Mouse (Mus musculus) erythroblast, embryonic 14.5 days (primary cell): ENCODE data around the gene Gm20509. TPM values are rescaled to one million over a fixed set of nuclear protein-coding genes. Genes with fewer than 3 reads are reported as not detected.

Experiments
- H3K27me3 ChIP-seq: 2 replicates; pipeline ENCODE4 v1.6.1; 2012; ENCODE audit warnings: inconsistent platforms; ENCODE audit not compliant: control insufficient read depth
- H3K36me3 ChIP-seq: 2 replicates; pipeline ENCODE4 v1.6.1; 2012; ENCODE audit warnings: mild to moderate bottlenecking, inconsistent platforms; ENCODE audit not compliant: control insufficient read depth
- H3K4me1 ChIP-seq: 2 replicates; pipeline ENCODE4 v1.6.1; 2012; ENCODE audit warnings: inconsistent platforms; ENCODE audit not compliant: control insufficient read depth
- H3K4me3 ChIP-seq: replicated peaks from 2 replicates; pipeline ENCODE3; 2012; ENCODE audit warnings: moderate library complexity, mild to moderate bottlenecking, inconsistent platforms
- H3K9me3 ChIP-seq: 2 replicates; pipeline ENCODE4 v1.6.1; 2012; ENCODE audit warnings: low read length, inconsistent platforms, mixed read lengths; ENCODE audit not compliant: control insufficient read depth
- GATA1 ChIP-seq: IDR thresholded peaks from 2 replicates; pipeline ENCODE4 v1.6.1; 2012; ENCODE audit warnings: low read length, inconsistent platforms, mixed read lengths
- TAL1 ChIP-seq: IDR thresholded peaks from 3 replicates; pipeline ENCODE4 v1.6.1; 2012; ENCODE audit warnings: low read length, inconsistent platforms, mixed read lengths
- polyA plus RNA-seq: library from polyadenylated mRNA; stranded (reverse); fragments of >175 nt; gene quantifications from 2 replicates; pipeline ENCODE4 v1.2.3, GENCODE M21; 2012

Gene Gm20509
- not detected in 2 replicates for polyA plus RNA-seq

DNA sequence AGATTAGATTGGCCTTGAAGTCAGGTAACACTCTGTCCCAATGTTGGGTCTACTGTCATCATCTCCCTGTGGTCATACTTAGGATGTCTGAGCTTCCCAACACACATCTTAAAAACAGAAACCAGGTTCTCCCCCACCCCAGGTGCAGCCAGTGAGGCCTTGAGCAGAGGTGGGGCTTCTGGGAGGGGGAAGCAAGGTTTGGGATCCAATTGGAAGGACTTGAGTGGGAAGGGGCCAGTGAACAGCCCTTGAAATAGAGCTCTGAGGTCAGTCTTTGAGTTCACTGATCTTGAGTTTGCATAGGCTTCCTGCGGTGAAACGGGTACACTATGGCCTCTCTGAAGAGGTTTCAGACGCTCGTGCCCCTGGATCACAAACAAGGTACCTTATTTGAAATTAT lies at the start of gene Gm20509:
TSS of gene Gm20509 (plus strand) at position 290 of the 400 bp plus-strand sequence.
- Histone ChIP-seq H3K4me3 (peak within 1 kb of the TSS; percentile 14), H3K36me3 (no peaks in the 10 kb centered on the region), H3K9me3 (no peaks in the 10 kb centered on the region), H3K4me1 (peaks cover 6% of the 10 kb centered on the region), H3K27me3 (peaks cover 45% of the 10 kb centered on the region)
- TF ChIP-seq TAL1, result no peak
- TF ChIP-seq GATA1, result no peak

DNA sequence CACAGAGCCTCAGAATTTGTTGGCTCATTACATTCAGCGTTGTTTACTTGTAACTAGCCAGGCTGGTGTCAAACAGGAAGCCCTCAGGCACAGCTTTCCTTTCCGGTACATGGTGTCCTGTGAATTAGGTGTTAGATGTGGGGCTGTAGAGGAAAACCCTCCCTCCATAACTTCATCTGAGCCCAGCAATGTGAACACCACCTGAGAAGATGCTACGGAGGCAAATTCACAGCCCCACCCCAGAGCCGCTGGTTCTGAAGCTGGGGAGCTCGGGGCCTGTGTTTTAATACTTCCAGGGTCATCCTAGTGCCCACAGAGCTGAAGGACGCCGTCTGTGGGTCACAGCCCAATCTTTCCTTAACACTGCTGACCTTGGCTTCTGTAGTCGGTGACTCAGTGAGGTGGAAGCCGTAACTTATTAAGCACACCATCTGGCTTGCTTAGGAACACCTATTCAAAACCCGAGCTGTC lies 46.8 kb upstream of the Gm20509 start:
- no peaks in the 10 kb centered on the region for H3K9me3 ChIP-seq
- TF ChIP-seq GATA1, result no peak
- TF ChIP-seq TAL1, result no peak
- no peaks in the 10 kb centered on the region for H3K4me1 ChIP-seq
- H3K27me3 ChIP-seq, result no peaks in the 10 kb centered on the region
- no peak overlapping the region for H3K4me3 ChIP-seq
- H3K36me3 ChIP-seq, result no peaks in the 10 kb centered on the region

DNA sequence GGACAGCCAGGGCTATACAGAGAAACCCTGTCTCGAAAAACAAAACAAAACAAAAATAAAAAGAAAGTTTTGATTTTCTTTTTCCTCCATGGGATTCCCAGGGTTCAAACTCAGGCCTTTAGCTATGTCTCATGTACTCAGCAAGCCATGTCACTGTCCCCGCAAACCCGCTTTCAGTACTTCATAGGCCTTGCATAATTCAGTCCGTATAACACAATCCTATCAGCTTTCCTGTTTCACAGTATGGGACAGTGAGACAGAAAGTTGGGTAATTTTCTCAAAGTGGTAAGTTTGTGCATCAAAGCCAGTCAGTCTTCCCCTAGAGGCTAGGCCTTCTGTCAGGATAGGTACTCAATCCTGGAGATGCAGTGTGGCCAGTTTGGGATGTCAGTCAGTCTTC lies 43.0 kb upstream of the Gm20509 start:
- no peaks in the 10 kb centered on the region for H3K4me1 ChIP-seq
- TF ChIP-seq GATA1, result no peak
- H3K36me3 ChIP-seq, result no peaks in the 10 kb centered on the region
- no peak overlapping the region for H3K4me3 ChIP-seq
- no peaks in the 10 kb centered on the region for H3K9me3 ChIP-seq
- H3K27me3 ChIP-seq, result no peaks in the 10 kb centered on the region

DNA sequence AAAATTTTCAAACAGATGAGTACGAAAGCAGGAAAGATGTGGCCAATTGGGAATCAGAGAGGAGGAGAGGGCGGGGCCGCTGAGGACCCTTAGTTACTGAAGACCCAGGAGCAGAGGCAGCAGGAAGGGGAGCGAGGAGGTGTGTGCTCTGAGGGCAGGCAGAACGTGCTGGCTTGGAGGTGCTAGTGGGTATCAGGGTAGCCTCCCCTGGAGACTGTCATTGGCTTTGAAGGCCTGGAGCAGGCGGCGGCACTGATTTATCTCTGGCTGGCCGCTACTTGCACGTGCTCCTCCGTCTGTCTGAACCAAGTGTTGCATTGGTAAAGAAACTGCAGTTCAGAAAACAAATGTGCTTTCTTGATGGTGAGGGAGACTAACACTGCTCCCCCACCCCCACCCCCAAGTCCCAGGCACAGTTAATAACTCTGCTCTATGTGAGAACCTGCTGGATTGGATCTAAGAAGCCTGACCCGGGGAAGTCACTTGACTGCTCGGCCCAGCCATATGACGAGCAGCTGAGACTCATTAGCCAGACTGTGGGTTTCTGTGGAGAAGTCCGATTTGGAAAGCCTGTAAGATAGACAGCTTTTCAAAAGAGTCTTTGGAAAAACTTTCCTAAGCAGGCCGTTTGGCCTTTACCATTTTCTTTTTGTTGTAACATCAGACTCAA lies 38.5 kb upstream of the Gm20509 start:
- Histone ChIP-seq H3K36me3 (no peaks in the 10 kb centered on the region), H3K9me3 (no peaks in the 10 kb centered on the region), H3K4me1 (no peaks in the 10 kb centered on the region), H3K27me3 (no peaks in the 10 kb centered on the region), H3K4me3 (no peak overlapping the region)
- TF ChIP-seq GATA1 (no peak), TAL1 (no peak)

DNA sequence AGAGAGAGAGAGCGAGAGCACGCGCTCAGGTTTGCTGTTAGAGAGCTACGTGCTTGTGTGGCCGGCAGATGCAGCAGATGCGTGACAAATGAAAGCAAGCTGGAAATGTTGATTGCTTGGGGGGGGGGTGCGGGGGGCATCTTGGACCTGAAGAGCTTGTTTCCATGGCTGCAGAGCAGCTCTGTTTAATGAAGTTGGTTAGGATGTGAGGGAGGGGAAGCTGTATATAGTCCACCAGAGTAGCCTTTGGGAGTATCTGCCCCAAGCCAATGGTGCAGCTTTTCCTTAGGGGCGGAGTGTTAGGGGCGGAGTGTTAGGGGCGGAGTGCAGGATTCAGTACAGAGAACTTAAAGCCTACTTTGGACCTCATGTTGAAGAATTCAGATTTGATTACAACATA lies 35.2 kb upstream of the Gm20509 start:
- Histone ChIP-seq H3K4me3 (no peak overlapping the region), H3K36me3 (no peaks in the 10 kb centered on the region), H3K27me3 (no peaks in the 10 kb centered on the region), H3K9me3 (no peaks in the 10 kb centered on the region), H3K4me1 (no peaks in the 10 kb centered on the region)
- TF ChIP-seq TAL1, result no peak
- TF ChIP-seq GATA1, result no peak

DNA sequence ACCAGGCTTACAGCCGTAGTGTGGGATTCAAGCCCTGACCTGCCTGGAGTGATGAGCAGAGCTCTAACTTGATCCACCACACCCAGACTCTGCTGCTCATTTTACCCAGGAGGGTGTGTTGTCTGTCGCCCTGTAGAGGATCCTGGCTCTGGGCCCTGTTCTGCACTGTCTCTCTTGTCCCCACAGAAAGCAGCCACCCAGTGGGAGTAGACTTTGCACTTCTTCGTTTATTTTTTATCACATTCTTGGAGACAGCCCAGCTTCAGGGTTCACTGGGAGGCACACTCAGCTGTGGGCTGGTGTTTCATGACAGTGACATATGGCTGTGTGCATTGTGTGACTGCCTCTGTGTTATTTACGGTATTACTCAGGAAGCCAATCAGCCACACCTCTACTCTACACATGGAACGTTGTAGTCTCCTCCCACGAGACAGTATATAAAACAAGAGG lies 34.0 kb upstream of the Gm20509 start:
- H3K9me3 ChIP-seq, result no peaks in the 10 kb centered on the region
- no peak overlapping the region for H3K4me3 ChIP-seq
- H3K36me3 ChIP-seq, result no peaks in the 10 kb centered on the region
- no peaks in the 10 kb centered on the region for H3K4me1 ChIP-seq
- TF ChIP-seq GATA1, result no peak
- TF ChIP-seq TAL1, result no peak
- no peaks in the 10 kb centered on the region for H3K27me3 ChIP-seq

DNA sequence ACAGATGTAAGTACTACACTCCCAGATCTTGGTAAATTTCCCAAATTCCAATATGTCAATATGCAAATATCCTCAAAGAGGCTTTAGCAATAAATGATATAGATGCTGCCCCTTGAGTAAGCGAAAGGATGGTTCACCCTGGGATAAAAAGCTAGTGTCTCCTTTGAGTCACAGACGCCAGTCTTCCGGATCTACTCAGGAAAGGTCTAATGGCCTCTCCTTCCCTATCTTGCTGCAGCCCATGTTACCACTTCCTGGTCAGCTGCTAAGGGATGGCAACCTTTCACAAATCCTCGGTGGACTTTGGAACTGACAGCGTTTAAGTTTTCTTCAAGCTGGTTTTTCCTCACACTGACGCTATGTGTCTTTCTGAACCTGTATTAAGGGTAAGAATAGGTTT lies 33.6 kb upstream of the Gm20509 start:
- Histone ChIP-seq H3K9me3 (no peaks in the 10 kb centered on the region), H3K36me3 (no peaks in the 10 kb centered on the region), H3K4me1 (no peaks in the 10 kb centered on the region), H3K4me3 (no peak overlapping the region), H3K27me3 (no peaks in the 10 kb centered on the region)
- no peak for TF ChIP-seq TAL1
- no peak for TF ChIP-seq GATA1

DNA sequence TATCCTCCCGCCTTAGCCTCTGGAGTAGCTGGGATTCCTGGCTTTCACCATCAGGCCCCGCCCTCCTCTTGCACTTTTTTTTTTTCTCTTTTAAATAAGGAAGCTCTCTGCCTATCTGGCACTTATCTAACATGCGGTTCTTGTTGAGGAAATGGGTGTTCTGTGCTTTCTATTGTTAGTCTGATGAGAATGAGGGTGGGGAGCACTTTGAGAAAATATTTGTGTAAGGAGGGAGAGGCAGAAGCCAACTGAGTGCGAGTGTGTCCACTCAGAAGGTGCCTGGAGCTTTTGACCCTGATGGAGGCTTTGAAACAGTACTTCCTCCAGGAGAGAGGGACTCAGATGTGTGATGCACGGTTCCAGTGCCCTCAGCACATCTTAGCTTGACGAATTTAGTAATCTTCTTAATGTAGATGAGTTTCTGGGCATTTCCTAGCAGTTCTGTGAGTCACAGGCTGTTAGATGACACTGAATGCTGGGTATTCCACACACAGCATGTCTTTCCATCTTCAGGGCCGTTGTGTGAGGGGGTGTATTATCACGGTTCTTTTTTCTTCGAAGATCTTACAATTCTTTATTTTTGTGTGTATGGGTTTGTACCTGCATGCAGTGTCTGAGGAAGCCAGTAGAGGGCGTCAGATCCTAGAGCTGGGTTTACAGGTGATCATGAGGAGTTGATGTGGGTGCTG lies 31.2 kb upstream of the Gm20509 start:
- no peaks in the 10 kb centered on the region for H3K27me3 ChIP-seq
- H3K9me3 ChIP-seq, result no peaks in the 10 kb centered on the region
- no peaks in the 10 kb centered on the region for H3K4me1 ChIP-seq
- TF ChIP-seq TAL1 (no peak), GATA1 (no peak)
- H3K36me3 ChIP-seq, result no peaks in the 10 kb centered on the region
- H3K4me3 ChIP-seq, result no peak overlapping the region

DNA sequence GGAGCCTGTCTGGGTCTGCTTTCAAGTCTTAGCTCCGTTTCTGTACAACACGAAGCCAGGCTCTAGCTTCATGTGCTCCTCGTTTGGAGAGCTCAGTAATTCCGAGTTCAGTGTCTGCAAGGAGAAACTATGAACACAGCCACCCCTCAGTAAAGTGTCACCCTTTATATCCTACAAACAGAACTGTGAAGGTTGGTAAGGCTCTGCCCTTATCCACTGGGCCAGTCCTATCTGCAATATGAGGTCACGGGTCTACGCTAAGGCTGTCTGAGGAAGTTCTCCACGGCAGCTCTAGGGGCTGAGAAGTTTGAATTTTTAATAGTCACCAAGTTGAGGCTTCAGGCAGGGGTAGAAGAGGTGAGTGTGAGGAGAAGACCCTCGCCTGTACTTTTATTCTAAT lies 29.8 kb upstream of the Gm20509 start:
- Histone ChIP-seq H3K27me3 (no peaks in the 10 kb centered on the region), H3K9me3 (no peaks in the 10 kb centered on the region), H3K36me3 (no peaks in the 10 kb centered on the region), H3K4me1 (no peaks in the 10 kb centered on the region), H3K4me3 (no peak overlapping the region)
- TF ChIP-seq GATA1 (no peak), TAL1 (no peak)
